Mouse (Mus musculus) forebrain, embryonic 11.5 days (tissue): ENCODE measurements around the gene Nek6. TPM values are rescaled to one million over a fixed set of nuclear protein-coding genes. Genes with fewer than 3 reads are reported as not detected.

Source experiments
- ATAC-seq: fragments of 200-750 bp; cut with Nextera tagmentation; replicated peaks from 2 replicates; pipeline ENCODE4 v1.8.0; 2017; ENCODE audit warnings: moderate TSS enrichment; ENCODE audit not compliant: low FRiP score
- DNase-seq: peaks from one replicate; pipeline ENCODE4 v3.0.0-alpha.2; 2017; ENCODE audit warnings: low spot score
- H3K27ac ChIP-seq: fragments of 300-500 bp; sonication (generic); 2 replicates; pipeline ENCODE4 v1.5.1; 2014; ENCODE audit warnings: low read depth, low read length
- H3K27me3 ChIP-seq: fragments of 300-500 bp; sonication (generic); 2 replicates; pipeline ENCODE4 v1.6.1; 2014; ENCODE audit warnings: mild to moderate bottlenecking, low read length, mixed read lengths; ENCODE audit not compliant: control insufficient read depth, insufficient read depth
- H3K36me3 ChIP-seq: fragments of 300-500 bp; sonication (generic); 2 replicates; pipeline ENCODE4 v1.6.1; 2014; ENCODE audit warnings: mild to moderate bottlenecking, low read length, moderate library complexity, mixed read lengths; ENCODE audit not compliant: control insufficient read depth, insufficient read depth
- H3K4me1 ChIP-seq: fragments of 300-500 bp; sonication (generic); replicated peaks from 2 replicates; pipeline ENCODE4 v1.6.1; 2014; ENCODE audit warnings: low read length, mixed read lengths; ENCODE audit not compliant: control insufficient read depth, insufficient read depth
- H3K4me2 ChIP-seq: fragments of 300-500 bp; sonication (generic); 2 replicates; pipeline ENCODE4 v1.6.1; 2014; ENCODE audit warnings: low read depth, mild to moderate bottlenecking, low read length, moderate library complexity, mixed read lengths; ENCODE audit not compliant: severe bottlenecking
- H3K4me3 ChIP-seq: fragments of 300-500 bp; sonication (generic); 2 replicates; pipeline ENCODE4 v1.5.1; 2014; ENCODE audit warnings: low read depth, low read length
- H3K9ac ChIP-seq: fragments of 300-500 bp; sonication (generic); 2 replicates; pipeline ENCODE4 v1.6.1; 2014; ENCODE audit warnings: low read length
- H3K9me3 ChIP-seq: fragments of 300-500 bp; sonication (generic); 2 replicates; pipeline ENCODE4 v1.6.1; 2016; ENCODE audit warnings: low read length, mixed read lengths; ENCODE audit not compliant: control insufficient read depth
- WGBS: fragments of 180-500 bp; shearing (Covaris S2); extraction: QIAGEN DNeasy Blood & Tissue Kit; methylation state at CpG from one replicate; pipeline ENCODE4 v1.1.7; 2014; 5-methylcytosine and 5-hydroxymethylcytosine counted together
- polyA plus RNA-seq: library from polyadenylated mRNA; unstranded; fragments of >200 nt; fragmentation: Nextera tagmentation; extraction: Ambion mirVana; gene quantifications from 2 replicates; pipeline ENCODE4 v1.2.1, GENCODE M21; 2014

Gene Nek6
- polyA plus RNA-seq = 138 and 150 TPM in 2 replicates

- Histone ChIP-seq H3K9me3 (no peaks in the 10 kb centered on the region), H3K4me2 (peak within 1 kb of the TSS; percentile 89), H3K27me3 (no peaks in the 10 kb centered on the region), H3K4me1 (peaks cover 23% of the 10 kb centered on the region), H3K36me3 (no peaks in the 10 kb centered on the region), H3K9ac (peak within 1 kb of the TSS; percentile 95), H3K27ac (peak within 1 kb of the TSS; percentile 64), H3K4me3 (peak within 1 kb of the TSS; percentile 88)
- ATAC-seq (peak; percentile 73), DNase-seq (peak; percentile 84)
- WGBS = under 1% methylated on average over 59 of the region's 90 CpGs
Measured at GRCm38 (mm10) chr2:38511487-38512307, at the start of gene Nek6. Nek6 (plus strand) TSS chr2:38511643.

- Histone ChIP-seq H3K4me2 (no peak overlapping the region), H3K36me3 (no peaks in the 10 kb centered on the region), H3K9me3 (no peaks in the 10 kb centered on the region), H3K4me1 (no peaks in the 10 kb centered on the region), H3K27me3 (no peaks in the 10 kb centered on the region), H3K4me3 (no peak overlapping the region), H3K27ac (no peak overlapping the region), H3K9ac (no peak overlapping the region)
- peak; percentile 41 for DNase-seq
- ATAC-seq = no peak
- WGBS = 69% methylated on average over 3 of the region's 3 CpGs
Measured at GRCm38 (mm10) chr2:38462323-38462722, 49.1 kb upstream of the Nek6 start.

GRCm38 (mm10) chr2:38468845-38469244 is 42.6 kb upstream of the Nek6 start:
- H3K36me3 ChIP-seq = no peaks in the 10 kb centered on the region
- ATAC-seq = no peak
- no peaks in the 10 kb centered on the region for H3K27me3 ChIP-seq
- no peaks in the 10 kb centered on the region for H3K9me3 ChIP-seq
- H3K4me3 ChIP-seq = no peak overlapping the region
- no peak overlapping the region for H3K9ac ChIP-seq
- H3K4me1 ChIP-seq = no peaks in the 10 kb centered on the region
- DNase-seq = no peak
- no peak overlapping the region for H3K27ac ChIP-seq
- no peak overlapping the region for H3K4me2 ChIP-seq
- 87% methylated on average over 4 of the region's 4 CpGs for WGBS

- Histone ChIP-seq H3K36me3 (no peaks in the 10 kb centered on the region), H3K9me3 (no peaks in the 10 kb centered on the region), H3K4me1 (no peaks in the 10 kb centered on the region), H3K4me3 (no peak overlapping the region), H3K4me2 (no peak overlapping the region), H3K27ac (no peak overlapping the region), H3K27me3 (no peaks in the 10 kb centered on the region), H3K9ac (no peak overlapping the region)
- DNase-seq (no peak), ATAC-seq (no peak)
- 92% methylated on average over 5 of the region's 5 CpGs for WGBS
Measured at GRCm38 (mm10) chr2:38471745-38472144, 39.7 kb upstream of the Nek6 start.

- Histone ChIP-seq H3K9ac (no peak overlapping the region), H3K27ac (no peak overlapping the region), H3K27me3 (no peaks in the 10 kb centered on the region), H3K36me3 (no peaks in the 10 kb centered on the region), H3K9me3 (no peaks in the 10 kb centered on the region), H3K4me1 (no peaks in the 10 kb centered on the region), H3K4me2 (no peak overlapping the region), H3K4me3 (no peak overlapping the region)
- no peak for ATAC-seq
- no peak for DNase-seq
Measured at GRCm38 (mm10) chr2:38472829-38473228, 38.6 kb upstream of the Nek6 start.

GRCm38 (mm10) chr2:38476871-38477496 is 34.5 kb upstream of the Nek6 start:
- WGBS = 83% methylated on average over 9 of the region's 9 CpGs
- DNase-seq (no peak), ATAC-seq (no peak)
- Histone ChIP-seq H3K9me3 (no peaks in the 10 kb centered on the region), H3K27ac (no peak overlapping the region), H3K4me2 (no peak overlapping the region), H3K4me1 (no peaks in the 10 kb centered on the region), H3K9ac (no peak overlapping the region), H3K36me3 (no peaks in the 10 kb centered on the region), H3K4me3 (no peak overlapping the region), H3K27me3 (no peaks in the 10 kb centered on the region)

GRCm38 (mm10) chr2:38477497-38477873 is 34.0 kb upstream of the Nek6 start:
- no peaks in the 10 kb centered on the region for H3K36me3 ChIP-seq
- no peak overlapping the region for H3K27ac ChIP-seq
- ATAC-seq = no peak
- no peaks in the 10 kb centered on the region for H3K4me1 ChIP-seq
- no peak overlapping the region for H3K4me3 ChIP-seq
- H3K9ac ChIP-seq = no peak overlapping the region
- no peaks in the 10 kb centered on the region; the same call in 1 of the 2 replicates for H3K9me3 ChIP-seq
- H3K27me3 ChIP-seq = no peaks in the 10 kb centered on the region
- WGBS = 94% methylated on average over 9 of the region's 9 CpGs
- DNase-seq = no peak
- H3K4me2 ChIP-seq = no peak overlapping the region

- H3K9me3 ChIP-seq = no peaks in the 10 kb centered on the region; the same call in 1 of the 2 replicates
- no peak overlapping the region for H3K4me2 ChIP-seq
- no peaks in the 10 kb centered on the region for H3K4me1 ChIP-seq
- H3K36me3 ChIP-seq = no peaks in the 10 kb centered on the region
- no peak overlapping the region for H3K9ac ChIP-seq
- no peak for ATAC-seq
- 91% methylated on average over 4 of the region's 4 CpGs for WGBS
- no peak overlapping the region for H3K27ac ChIP-seq
- DNase-seq = no peak
- H3K4me3 ChIP-seq = no peak overlapping the region
- H3K27me3 ChIP-seq = no peaks in the 10 kb centered on the region
Measured at GRCm38 (mm10) chr2:38478683-38479082, 32.8 kb upstream of the Nek6 start.
